Mouse (Mus musculus): ENCODE measurements around the gene Mzf1.

DNA sequence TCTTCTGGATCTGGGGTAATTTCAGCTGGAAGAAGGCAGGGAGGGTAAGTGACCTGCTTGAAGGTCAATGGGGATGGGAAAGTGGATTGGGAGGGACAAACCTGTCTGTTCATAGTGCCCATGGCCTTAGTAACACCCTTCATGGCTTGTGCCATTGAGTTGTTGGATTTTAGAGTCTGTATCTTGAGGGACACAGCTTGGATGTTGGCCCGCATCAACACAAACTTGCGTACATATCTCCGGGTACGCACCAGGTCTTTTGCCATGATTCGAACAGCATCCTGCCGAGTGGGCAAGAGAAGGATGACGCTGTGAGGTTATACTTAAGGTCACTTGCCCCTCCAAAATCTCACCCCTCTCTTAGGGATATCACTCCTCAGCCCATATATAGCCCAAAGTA lies 22.0 kb downstream of the Mzf1 start:
- TF ChIP-seq CTCF (IDR thresholded peaks at IDR 0.05; ENCODE audit: low read depth, low read length) (no peak), GATA1 (IDR thresholded peaks at IDR 0.05; ENCODE audit: borderline replicate concordance, low read length) (no peak), GATA2 (IDR thresholded peaks at IDR 0.05; ENCODE audit: borderline replicate concordance, low read depth, low read length) (no peak), POLR2AphosphoS5 (IDR thresholded peaks at IDR 0.05; ENCODE audit: insufficient replicate concordance, low read depth, low read length) (no peak; the same call in 1 of the 2 replicates)
